Mouse (Mus musculus) MEL (cell line): ENCODE data around the gene Ttc21b. TPM values are rescaled to one million over a fixed set of nuclear protein-coding genes. Genes with fewer than 3 reads are reported as not detected.

ENCODE experiments used
- DNase-seq: peaks from one replicate; pipeline ENCODE4 v3.0.0; 2011; ENCODE audit warnings: low read depth, low spot score
- H3K27ac ChIP-seq: 2 replicates; pipeline ENCODE4 v1.5.1; 2012; ENCODE audit warnings: low read depth, mild to moderate bottlenecking, control low read depth, low read length, moderate library complexity; ENCODE audit not compliant: control insufficient read depth
- H3K27me3 ChIP-seq, 2 experiments: fragments of 150-350 bp in 1 of 2; sonication (generic) in 1 of 2; 2 replicates each; pipeline ENCODE4 v1.6.1; 2012; ENCODE audit warnings: low read length in 2 of 2, mild to moderate bottlenecking in 2 of 2, improper control_type of control experiment in 1 of 2, moderate library complexity in 1 of 2; ENCODE audit not compliant: insufficient read depth in 2 of 2, control insufficient read depth in 1 of 2
- H3K36me3 ChIP-seq, 2 experiments: 2 replicates each; pipeline ENCODE4 v1.6.1; 2012 to 2014; ENCODE audit warnings: low read length in 2 of 2, improper control_type of control experiment in 1 of 2, inconsistent platforms in 1 of 2, mild to moderate bottlenecking in 1 of 2; ENCODE audit not compliant: insufficient read depth in 2 of 2, control insufficient read depth in 1 of 2
- H3K4me1 ChIP-seq, 2 experiments: fragments of 150-350 bp in 1 of 2; sonication (generic) in 1 of 2; 2 replicates each; pipeline ENCODE4 v1.6.1; 2012; ENCODE audit warnings: low read length in 2 of 2, improper control_type of control experiment in 1 of 2, mild to moderate bottlenecking in 1 of 2; ENCODE audit not compliant: insufficient read depth in 2 of 2, control insufficient read depth in 1 of 2
- H3K4me3 ChIP-seq, 2 experiments: fragments of 150-350 bp in 1 of 2; sonication (generic) in 1 of 2; 2 replicates each; pipeline ENCODE4 v1.5.1; 2012; ENCODE audit warnings: low read depth in 2 of 2, low read length in 2 of 2, mild to moderate bottlenecking in 2 of 2, moderate library complexity in 2 of 2, control low read depth in 1 of 2, improper control_type of control experiment in 1 of 2; ENCODE audit not compliant: control insufficient read depth in 1 of 2, insufficient read depth in 1 of 2
- H3K79me2 ChIP-seq: 2 replicates; pipeline ENCODE4 v1.6.1; 2012; ENCODE audit warnings: mild to moderate bottlenecking, low read length, moderate library complexity; ENCODE audit not compliant: control insufficient read depth, poor library complexity, insufficient read depth
- H3K9ac ChIP-seq: 2 replicates; pipeline ENCODE4 v1.6.1; 2012; ENCODE audit warnings: low read depth, mild to moderate bottlenecking, control low read depth, low read length, moderate library complexity; ENCODE audit not compliant: control insufficient read depth, poor library complexity, severe bottlenecking
- H3K9me3 ChIP-seq: fragments of 150-350 bp; sonication (generic); replicated peaks from 2 replicates; pipeline ENCODE4 v1.6.1; 2012; ENCODE audit warnings: mild to moderate bottlenecking, low read length, improper control_type of control experiment, moderate library complexity; ENCODE audit not compliant: insufficient read depth
- BHLHE40 ChIP-seq: IDR thresholded peaks from 2 replicates; pipeline ENCODE4 v1.6.1; 2012; ENCODE audit warnings: low read depth, mild to moderate bottlenecking, inconsistent platforms, low read length, improper control_type of control experiment, borderline replicate concordance
- CHD1 ChIP-seq: IDR thresholded peaks from 2 replicates; pipeline ENCODE4 v1.6.1; 2012; ENCODE audit warnings: low read depth, mild to moderate bottlenecking, inconsistent platforms, low read length, improper control_type of control experiment
- CTCF ChIP-seq, 3 experiments: IDR thresholded peaks in 2 of 3; conservative IDR thresholded peaks in 1 of 3; 2 replicates each; pipeline ENCODE4 v1.5.1; 2011 to 2012; ENCODE audit warnings: low read length in 3 of 3, low read depth in 2 of 3, mild to moderate bottlenecking in 2 of 3, improper control_type of control experiment in 1 of 3, inconsistent platforms in 1 of 3, mixed read lengths in 1 of 3, moderate library complexity in 1 of 3; ENCODE audit not compliant: control insufficient read depth in 1 of 3, insufficient read depth in 1 of 3, poor library complexity in 1 of 3, severe bottlenecking in 1 of 3
- ELF1 ChIP-seq: IDR thresholded peaks from 2 replicates; pipeline ENCODE4 v1.6.1; 2014; ENCODE audit warnings: low read depth, mild to moderate bottlenecking, inconsistent platforms, low read length, improper control_type of control experiment, moderate library complexity
- EP300 ChIP-seq, 2 experiments: IDR thresholded peaks; 2 replicates each; pipeline ENCODE4 v1.6.1; 2011; ENCODE audit warnings: improper control_type of control experiment in 2 of 2, low read length in 2 of 2, low read depth in 1 of 2, mild to moderate bottlenecking in 1 of 2
- GATA1 ChIP-seq: IDR thresholded peaks from 2 replicates; pipeline ENCODE4 v1.6.1; 2011; ENCODE audit warnings: low read depth, low read length, improper control_type of control experiment
- HCFC1 ChIP-seq: IDR thresholded peaks from 2 replicates; pipeline ENCODE4 v1.6.1; 2012; ENCODE audit warnings: low read depth, mild to moderate bottlenecking, inconsistent platforms, low read length, improper control_type of control experiment, moderate library complexity
- JUND ChIP-seq: IDR thresholded peaks from 2 replicates; pipeline ENCODE4 v1.6.1; 2011; ENCODE audit warnings: low read depth, mild to moderate bottlenecking, improper control_type of control experiment, low read length
- KAT2A ChIP-seq: conservative IDR thresholded peaks from 2 replicates; pipeline ENCODE4 v1.6.1; 2012; ENCODE audit warnings: low read depth, low read length, improper control_type of control experiment, inconsistent platforms
- MAFK ChIP-seq: IDR thresholded peaks from 2 replicates; pipeline ENCODE4 v1.6.1; 2011; ENCODE audit warnings: low read depth, mild to moderate bottlenecking, low read length, improper control_type of control experiment, borderline replicate concordance
- MAX ChIP-seq: IDR thresholded peaks from 2 replicates; pipeline ENCODE4 v1.6.1; 2011; ENCODE audit warnings: low read length, improper control_type of control experiment
- NRF1 ChIP-seq: IDR thresholded peaks from 2 replicates; pipeline ENCODE4 v1.6.1; 2014; ENCODE audit warnings: low read depth, mild to moderate bottlenecking, inconsistent platforms, low read length, improper control_type of control experiment, moderate library complexity; ENCODE audit not compliant: poor library complexity, insufficient read depth, severe bottlenecking
- POLR2AphosphoS5 ChIP-seq: IDR thresholded peaks from 2 replicates; pipeline ENCODE4 v1.6.1; 2012; ENCODE audit warnings: low read depth, borderline replicate concordance, mild to moderate bottlenecking, inconsistent platforms, low read length, moderate library complexity, mixed read lengths
- RAD21 ChIP-seq: IDR thresholded peaks from 2 replicates; pipeline ENCODE4 v1.6.1; 2011; ENCODE audit warnings: mild to moderate bottlenecking, low read depth, low read length, improper control_type of control experiment
- SMC3 ChIP-seq: IDR thresholded peaks from 2 replicates; pipeline ENCODE4 v1.6.1; 2011; ENCODE audit warnings: low read depth, low read length, improper control_type of control experiment
- TAL1 ChIP-seq: IDR thresholded peaks from 2 replicates; pipeline ENCODE4 v1.6.1; 2012; ENCODE audit warnings: mild to moderate bottlenecking, inconsistent platforms, low read length, moderate library complexity, mixed read lengths
- TBP ChIP-seq: IDR thresholded peaks from 2 replicates; pipeline ENCODE4 v1.8.0; 2011; ENCODE audit warnings: low read depth, low read length, improper control_type of control experiment
- USF1 ChIP-seq: IDR thresholded peaks from 2 replicates; pipeline ENCODE4 v1.6.1; 2014; ENCODE audit warnings: low read depth, mild to moderate bottlenecking, inconsistent platforms, low read length, improper control_type of control experiment, moderate library complexity
- USF2 ChIP-seq, 2 experiments: IDR thresholded peaks; 2 replicates each; pipeline ENCODE4 v1.6.1; 2011 to 2012; ENCODE audit warnings: improper control_type of control experiment in 2 of 2, low read length in 2 of 2, borderline replicate concordance in 1 of 2, inconsistent platforms in 1 of 2, low read depth in 1 of 2, mild to moderate bottlenecking in 1 of 2; ENCODE audit not compliant: insufficient read depth in 1 of 2
- ZC3H11A ChIP-seq: IDR thresholded peaks from 2 replicates; pipeline ENCODE4 v1.6.1; 2012; ENCODE audit warnings: low read depth, mild to moderate bottlenecking, inconsistent platforms, low read length, improper control_type of control experiment
- ZMIZ1 ChIP-seq: IDR thresholded peaks from 2 replicates; pipeline ENCODE4 v1.6.1; 2012; ENCODE audit warnings: low read depth, mild to moderate bottlenecking, inconsistent platforms, low read length, improper control_type of control experiment, moderate library complexity
- polyA plus RNA-seq, 2 experiments: library from polyadenylated mRNA; stranded (reverse) in 1 of 2; unstranded in 1 of 2; fragments of >175 nt in 1 of 2; fragments of >200 nt in 1 of 2; gene quantifications; 2 replicates each; pipeline versions ENCODE4 v1.2.1 to v1.2.4; 2012; ENCODE audit warnings: low replicate concordance in 2 of 2, low read depth in 1 of 2; ENCODE audit not compliant: insufficient read length in 2 of 2, insufficient read depth in 1 of 2, missing spikeins in 1 of 2
- total RNA-seq: library from RNA; depleted of rRNA; stranded (reverse); fragments of 300-350 nt; gene quantifications from 2 replicates; pipeline ENCODE4 v1.2.3, GENCODE M21; 2012

The Ttc21b gene
- total and polyA plus RNA-seq, 3 experiments, result not detected

GRCm38 (mm10) chr2:66200195-66200594, 56.2 kb downstream of the Ttc21b start:
- H3K27me3 ChIP-seq, result no peaks in the 10 kb centered on the region
- H3K9me3 ChIP-seq, result no peaks in the 10 kb centered on the region
- H3K79me2 ChIP-seq, result no peaks in the 10 kb centered on the region
- no peaks in the 10 kb centered on the region for H3K36me3 ChIP-seq
- no peak overlapping the region for H3K9ac ChIP-seq
- H3K27ac ChIP-seq, result no peak overlapping the region
- H3K4me1 ChIP-seq, result no peaks in the 10 kb centered on the region
- H3K4me3 ChIP-seq, result no peak overlapping the region
- DNase-seq, result no peak
- no peak for TF ChIP-seq TAL1
- TF ChIP-seq JUND, result no peak
- TF ChIP-seq EP300 (IDR thresholded peaks at IDR 0.05; ENCODE audit: low read depth in 1 of 2, low read length in 2 of 2), result no peak
- TF ChIP-seq KAT2A, result no peak
- no peak for TF ChIP-seq TBP
- TF ChIP-seq MAX, result no peak
- no peak for TF ChIP-seq CHD1
- no peak for TF ChIP-seq POLR2AphosphoS5
- TF ChIP-seq ZMIZ1, result no peak

GRCm38 (mm10) chr2:66191691-66192100, 64.7 kb downstream of the Ttc21b start:
- Histone ChIP-seq H3K9ac (no peak overlapping the region), H3K9me3 (no peaks in the 10 kb centered on the region), H3K27ac (no peak overlapping the region), H3K27me3 (no peaks in the 10 kb centered on the region), H3K4me3 (no peak overlapping the region), H3K79me2 (no peaks in the 10 kb centered on the region), H3K4me1 (no peaks in the 10 kb centered on the region), H3K36me3 (no peaks in the 10 kb centered on the region)
- TF ChIP-seq SMC3 (no peak), TBP (no peak), ZC3H11A (no peak), HCFC1 (no peak), USF2 (IDR thresholded peaks at IDR 0.05; ENCODE audit: borderline replicate concordance in 1 of 2, insufficient read depth in 1 of 2, low read depth in 1 of 2, low read length in 2 of 2) (no peak), USF1 (no peak), BHLHE40 (no peak), NRF1 (no peak), MAFK (no peak), GATA1 (no peak), CTCF (IDR thresholded peaks at IDR 0.05 in 2 of 3, conservative IDR thresholded peaks at IDR 0.05 in 1 of 3; ENCODE audit: control insufficient read depth in 1 of 3, insufficient read depth in 1 of 3, low read depth in 2 of 3, low read length in 3 of 3, poor library complexity in 1 of 3, severe bottlenecking in 1 of 3) (no peak), ELF1 (no peak), RAD21 (no peak), KAT2A (no peak), POLR2AphosphoS5 (no peak)
- DNase-seq, result no peak
